Mouse (Mus musculus): ENCODE results near the gene Gm26620.

- no peak for TF ChIP-seq CTCF (IDR thresholded peaks at IDR 0.05; ENCODE audit: low read depth)
- TF ChIP-seq EP300 (optimal IDR thresholded peaks at IDR 0.05), result no peak
Observed at GRCm38 (mm10) chr1:170929245-170929644, 44.4 kb downstream of the Gm26620 start.
